Mouse (Mus musculus) spleen, postnatal 36 days (tissue): ENCODE measurements at regions not wholly inside any gene's neighbourhood (a gene's known extent, or its start where the extent isn't known, plus 50 kb on each side); places are given as distances from the start of the nearest gene placed in this dataset.
A peak's percentile ranks its signal among the peaks of the same experiment; 100 is the strongest.

Experiments
- DNase-seq, 2 experiments: peaks; one replicate each; pipeline ENCODE4 v3.0.0; 2022; ENCODE audit warnings: low spot score in 2 of 2, mixed read lengths in 1 of 2

DNA sequence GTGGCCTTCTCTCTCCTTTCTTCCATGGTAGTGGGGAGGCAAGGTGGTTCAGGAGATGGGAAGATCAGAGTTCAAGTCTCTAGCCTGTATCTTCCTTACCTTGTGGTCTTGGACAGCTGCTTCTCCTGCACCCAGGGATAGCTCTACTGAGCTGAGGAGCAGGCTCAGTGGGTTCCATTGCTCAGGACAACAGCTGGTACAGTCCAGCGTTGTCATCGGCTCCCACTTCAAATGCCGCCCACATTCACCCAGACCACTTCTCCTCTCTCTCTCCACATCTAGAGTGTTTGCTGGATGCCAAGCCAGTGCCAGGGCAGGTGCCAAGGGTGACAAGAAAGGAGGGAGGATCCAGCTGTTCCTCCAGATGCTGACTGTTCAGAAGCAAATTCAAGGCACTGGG is 260.4 kb downstream of the Tle3 start:
- DNase-seq, result no peak

GRCm38 (mm10) chr9:61631097-61631496 is 258.9 kb downstream of the Tle3 start:
- DNase-seq, result no peak

DNA sequence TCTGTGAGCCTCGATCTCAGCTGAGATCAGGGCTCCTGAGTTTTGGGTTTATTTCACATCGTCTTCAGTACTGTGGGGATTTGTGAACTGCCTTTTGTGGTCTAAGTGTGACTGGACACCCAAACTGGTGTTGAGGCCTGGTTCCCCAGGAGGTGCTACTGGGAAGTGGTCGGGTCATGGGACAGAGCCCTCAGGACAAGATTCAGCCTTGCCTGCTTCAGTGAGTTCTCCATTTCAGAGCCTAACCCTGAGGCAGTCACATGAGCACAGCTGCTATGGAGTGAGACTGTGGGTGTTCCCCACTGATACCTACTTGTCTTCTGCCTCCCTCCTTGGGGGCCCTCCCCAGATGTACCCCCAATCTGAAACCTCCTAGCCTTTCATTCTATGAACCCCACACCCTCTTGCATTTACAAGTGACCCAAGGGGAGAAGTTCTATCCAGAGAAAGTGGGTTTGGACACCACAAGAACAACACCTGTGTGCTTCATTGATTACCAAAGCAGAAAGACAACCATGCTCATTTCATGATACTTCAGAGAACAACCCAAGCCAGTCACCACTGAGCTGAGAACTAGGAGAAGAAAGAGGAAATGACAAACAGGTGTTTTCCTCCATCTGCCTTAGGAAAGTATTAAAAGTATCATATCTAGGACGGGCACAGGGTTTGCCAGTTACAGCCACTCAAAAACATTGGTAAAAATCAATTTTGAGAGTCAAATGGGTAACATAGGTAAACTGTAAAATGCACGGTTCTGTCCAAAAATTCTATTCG is 255.8 kb downstream of the Tle3 start:
- peak; percentile 32 to 41 for DNase-seq

DNA sequence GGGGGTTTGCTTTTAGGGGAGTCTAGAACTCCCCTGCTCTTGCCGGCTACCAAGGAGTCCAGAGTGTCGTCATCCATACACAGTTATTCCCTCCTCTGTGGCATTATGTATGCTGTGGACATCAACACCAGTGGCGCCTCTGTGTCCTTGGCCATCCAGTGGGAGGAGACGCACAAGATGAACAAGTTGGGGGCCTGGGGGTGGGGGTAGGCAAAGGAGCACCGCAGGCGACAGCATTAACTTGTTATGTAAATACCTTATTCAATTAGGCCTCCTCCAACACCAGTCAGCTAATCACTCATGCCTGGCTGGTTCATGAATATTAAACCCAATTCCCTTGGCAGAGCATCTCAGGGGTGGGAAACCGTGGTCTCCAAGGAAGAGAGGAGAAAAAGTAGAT is 250.8 kb downstream of the Tle3 start:
- DNase-seq, result no peak

GRCm38 (mm10) chr9:61621939-61622338 is 249.8 kb downstream of the Tle3 start:
- no peak for DNase-seq

- no peak for DNase-seq
These were observed 248.6 kb downstream of the Tle3 start for GRCm38 (mm10) chr9:61620786-61621185.

DNA sequence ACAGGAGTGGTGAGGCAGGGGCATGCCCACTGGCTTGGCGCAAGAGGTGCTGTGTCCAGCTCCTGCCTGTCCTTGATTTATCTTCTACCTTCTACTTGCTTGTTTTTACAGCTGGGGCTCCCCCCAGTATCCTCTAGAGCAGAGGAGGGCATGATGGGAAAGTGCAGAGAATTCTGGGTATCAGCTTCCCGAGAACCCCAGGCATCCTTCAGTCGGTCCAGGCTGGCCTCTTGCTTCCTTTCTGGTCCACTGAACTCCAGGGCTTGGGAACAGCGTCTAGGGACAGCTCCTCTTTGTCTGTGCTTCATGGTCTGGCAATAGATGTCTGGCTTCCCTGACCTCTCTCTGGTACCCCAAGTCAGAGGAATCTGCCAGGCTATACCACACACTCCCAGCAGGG is 247.9 kb downstream of the Tle3 start:
- no peak for DNase-seq

GRCm38 (mm10) chr9:61618510-61619249 is 246.5 kb downstream of the Tle3 start:
- DNase-seq, result peak; percentile 27 to 29

DNA sequence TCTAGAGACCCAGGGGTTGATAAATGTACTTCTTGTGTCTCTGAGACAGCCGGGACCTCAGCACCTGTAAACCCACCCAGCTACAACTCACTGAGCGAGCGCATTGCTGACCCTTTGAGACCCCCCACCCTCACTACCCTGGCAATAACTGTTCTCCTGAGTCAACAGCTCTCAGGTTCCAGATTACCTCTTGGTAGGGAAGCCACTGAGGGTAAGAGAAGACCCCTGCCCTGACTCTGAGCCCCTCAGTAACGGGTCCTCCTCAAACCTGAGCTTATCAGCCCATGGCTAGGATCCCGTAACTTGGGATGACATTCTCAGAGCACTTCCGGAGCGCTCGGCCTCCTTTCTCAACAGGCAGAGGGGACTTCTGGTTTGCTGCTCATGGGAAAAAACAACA is 245.8 kb downstream of the Tle3 start:
- no peak for DNase-seq

DNA sequence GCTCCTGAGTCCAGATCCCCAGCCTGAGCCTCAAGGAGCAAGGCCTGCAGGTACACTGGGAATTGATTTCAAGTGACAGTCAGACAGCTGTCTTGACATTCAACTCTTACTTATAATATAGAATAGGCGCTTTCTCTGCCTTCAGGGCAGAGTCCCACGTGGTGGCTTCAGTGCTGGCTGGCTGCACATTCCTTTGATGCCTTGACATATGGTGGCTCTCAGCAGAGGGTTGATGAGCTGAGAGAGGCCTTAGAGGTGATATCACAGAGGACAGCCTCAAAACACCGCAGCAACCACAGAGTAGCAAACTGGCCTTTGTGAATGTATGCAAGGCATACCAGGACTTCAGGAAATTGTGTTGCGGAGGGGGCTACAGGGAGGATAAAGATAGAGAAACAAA is 243.4 kb downstream of the Tle3 start:
- DNase-seq, result no peak

DNA sequence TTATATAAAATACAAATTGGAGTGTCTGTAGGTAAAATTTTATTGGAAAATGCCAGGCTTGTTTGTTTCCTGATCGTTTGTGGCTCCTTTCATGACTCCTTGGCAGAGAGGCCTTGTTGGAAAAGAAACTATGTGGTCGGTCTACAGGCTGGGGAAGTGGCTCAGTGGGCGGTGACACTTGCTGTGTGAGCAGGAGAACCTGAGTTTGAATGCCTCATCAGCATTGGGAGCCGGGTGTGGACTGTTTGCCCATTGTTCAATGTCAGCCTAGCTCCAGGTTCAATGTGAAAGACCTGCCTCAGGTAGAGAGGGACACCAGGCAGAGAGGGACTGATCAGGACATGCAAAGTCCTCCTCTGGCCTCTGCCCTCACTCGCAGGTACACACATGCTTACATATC is 235.4 kb downstream of the Tle3 start:
- no peak for DNase-seq

- DNase-seq, result no peak
These were observed 230.3 kb downstream of the Tle3 start for GRCm38 (mm10) chr9:61602353-61602978.

- no peak for DNase-seq
These were observed 229.7 kb downstream of the Tle3 start for GRCm38 (mm10) chr9:61601911-61602310.

GRCm38 (mm10) chr9:61597287-61597686 is 225.1 kb downstream of the Tle3 start:
- no peak for DNase-seq

DNA sequence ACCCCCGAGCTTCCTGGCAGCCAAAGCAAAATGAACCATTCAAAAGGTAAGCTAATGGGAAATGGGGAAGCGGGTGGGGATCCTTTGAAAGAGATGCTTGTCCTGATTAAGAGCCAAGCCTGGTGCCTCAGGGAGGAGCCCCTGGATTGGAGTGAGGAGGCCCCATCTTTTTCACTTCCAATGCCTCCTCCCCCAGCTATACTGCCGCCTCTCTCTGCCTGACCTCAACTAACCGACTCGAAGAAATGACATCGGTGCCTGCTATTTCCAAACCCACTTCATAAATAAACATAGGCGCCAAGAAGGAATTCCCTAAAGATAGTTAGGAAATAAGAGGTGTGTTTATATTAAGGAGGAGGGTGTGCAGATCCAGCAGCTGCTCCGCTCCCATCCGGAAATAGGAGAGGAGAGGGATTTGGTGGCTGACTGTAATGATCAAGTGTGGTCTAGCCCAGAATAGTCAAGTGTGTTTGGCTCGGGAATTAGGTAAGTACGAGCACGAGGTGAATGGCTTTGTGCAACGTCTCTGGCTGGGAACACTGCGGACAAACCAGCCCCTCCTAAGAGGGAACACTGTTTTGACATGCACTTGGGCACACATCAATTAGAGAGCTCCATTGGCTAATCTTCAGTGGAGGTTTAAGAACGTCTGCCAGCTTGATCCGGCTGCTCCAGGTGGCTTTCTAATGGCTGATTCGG is 224.4 kb downstream of the Tle3 start:
- DNase-seq, result no peak

GRCm38 (mm10) chr9:61595170-61595967 is 223.2 kb downstream of the Tle3 start:
- DNase-seq, result no peak

- no peak for DNase-seq
These were observed 221.8 kb downstream of the Tle3 start for GRCm38 (mm10) chr9:61593991-61594390.

DNA sequence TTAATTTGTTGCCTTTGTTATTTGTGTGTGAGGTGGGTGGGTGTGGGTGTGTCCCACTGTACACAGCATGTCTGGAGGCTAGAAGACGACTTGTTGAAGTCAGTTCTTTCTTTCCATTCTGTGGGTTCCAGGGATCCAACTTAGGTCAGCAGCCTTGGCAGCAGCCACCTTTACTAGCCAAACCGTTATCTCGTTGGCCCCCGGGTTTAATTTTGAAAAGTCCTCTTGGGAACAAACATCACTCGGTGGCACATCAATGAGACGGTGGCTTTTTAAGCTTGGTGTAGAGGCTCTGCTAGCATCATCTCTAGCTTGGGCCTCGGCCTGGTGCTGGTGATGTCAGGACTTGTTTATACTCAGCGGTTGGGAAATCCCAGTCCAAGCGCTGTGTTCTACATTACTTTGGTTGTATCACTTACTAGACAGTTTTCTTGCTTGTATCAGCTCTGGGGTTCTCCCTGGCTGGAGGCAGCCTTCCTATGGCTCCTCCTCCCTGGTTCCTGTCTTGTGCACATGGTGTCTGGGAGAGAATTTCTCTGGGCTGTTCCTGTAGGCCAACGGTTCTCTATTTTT is 217.6 kb downstream of the Tle3 start:
- no peak for DNase-seq

GRCm38 (mm10) chr9:61583281-61584072 is 211.3 kb downstream of the Tle3 start:
- no peak for DNase-seq

- no peak for DNase-seq
These were observed 208.9 kb downstream of the Tle3 start for GRCm38 (mm10) chr9:61581046-61581445.
